Mouse (Mus musculus) spleen, adult 2 months (tissue): ENCODE results near the gene Vps35l.

ENCODE experiments used
- CTCF ChIP-seq: fragments of 200-500 bp; IDR thresholded peaks from 2 replicates; pipeline ENCODE4 v1.5.1; 2011; ENCODE audit warnings: mild to moderate bottlenecking, inconsistent platforms; ENCODE audit not compliant: insufficient read depth, insufficient read length, insufficient replicate concordance; ENCODE audit errors: extremely low read depth
- POLR2A ChIP-seq: fragments of 200-500 bp; IDR thresholded peaks from 2 replicates; pipeline ENCODE4 v1.6.1; 2011; ENCODE audit warnings: low read depth, low read length, inconsistent platforms

DNA sequence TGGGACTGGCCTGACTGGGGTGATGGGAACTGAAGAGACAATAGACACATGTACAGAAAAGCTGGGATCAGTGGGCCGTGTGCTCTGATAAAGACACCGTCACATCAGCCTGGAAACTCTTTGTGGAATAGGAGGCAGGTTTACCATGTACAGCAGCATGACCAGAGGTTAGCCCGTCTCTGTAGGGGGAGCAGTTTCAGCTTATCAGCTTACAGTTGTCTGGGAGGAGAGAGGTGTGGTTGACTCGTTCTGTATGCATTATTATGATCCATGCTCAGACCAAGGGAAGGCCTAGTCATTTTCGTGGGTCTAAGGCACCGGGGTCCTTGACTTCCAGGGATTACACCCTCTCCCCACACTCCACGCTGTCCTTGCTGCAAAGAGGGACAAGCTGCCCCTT is 11.6 kb downstream of the Vps35l start:
- TF ChIP-seq CTCF (no peak), POLR2A (no peak)
